Mouse (Mus musculus): ENCODE results near the gene Cdk5rap2.

DNA sequence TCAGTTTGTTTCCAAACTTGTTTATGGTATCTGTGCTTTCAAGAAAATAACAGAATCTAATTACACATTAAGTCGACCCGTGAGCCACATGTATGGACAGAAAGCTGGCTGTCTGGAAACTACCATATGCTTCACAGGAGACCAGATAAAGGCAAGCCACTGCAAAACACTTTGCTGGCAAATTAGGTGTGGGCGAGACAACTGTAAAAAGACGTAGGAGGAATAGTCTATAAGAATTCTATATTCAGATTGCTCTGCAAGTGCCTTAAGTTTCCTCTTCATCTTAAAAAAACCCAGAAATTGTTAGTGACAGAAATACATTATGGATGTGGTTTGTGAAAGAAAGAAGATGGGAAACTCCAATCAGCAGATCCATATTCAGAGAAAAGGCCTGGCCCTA is 180.4 kb downstream of the Cdk5rap2 start:
- TF ChIP-seq CTCF (IDR thresholded peaks at IDR 0.05; ENCODE audit: control insufficient read depth, insufficient read depth, insufficient replicate concordance, low read depth, low read length) (no peak), POLR2A (IDR thresholded peaks at IDR 0.05; ENCODE audit: control insufficient read depth, low read depth, low read length) (no peak)
